ENCODE assay signal across 34 mouse cellular contexts in genomic region chrX:155278483-155278882, GRCm38 (mm10). TPM values are rescaled to one million over a fixed set of nuclear protein-coding genes. Genes with fewer than 3 reads are reported as not detected.
A peak's percentile ranks its signal among the peaks of the same experiment; 100 is the strongest.
DNase-seq lines count a peak whose midpoint lies in the region; ATAC-seq and TF ChIP-seq lines count a peak whose summit lies in the region.
"Had no signal": no experiment of that assay in that cellular context is flagged by ENCODE, and none has a peak within 500 bp of the region (broad histone marks: within the 10 kb centered on the region; RNA-seq: fewer than 3 reads in every experiment).

No protein-coding gene starts in this region.

- no peak overlapping the region for H3K27ac ChIP-seq in MEL (ENCODE audit: control insufficient read depth, low read depth, low read length)
- no peak overlapping the region for H3K27ac ChIP-seq in forebrain, embryonic 12.5 days
- H3K27ac ChIP-seq: embryonic facial prominence, embryonic 10.5 days; embryonic facial prominence, embryonic 15.5 days; gastrocnemius, adult 2 months; heart, embryonic 13.5 days; hindbrain, embryonic 10.5 days; hindbrain, embryonic 15.5 days; liver, embryonic 14.5 days; midbrain, embryonic 12.5 days had no signal

- no peak overlapping the region for H3K4me2 ChIP-seq in forebrain, embryonic 12.5 days
- H3K4me2 ChIP-seq: embryonic facial prominence, embryonic 15.5 days; heart, embryonic 13.5 days; hindbrain, embryonic 15.5 days; midbrain, embryonic 12.5 days had no signal

- H3K9me3 ChIP-seq in MEL (replicated peaks; ENCODE audit: insufficient read depth, low read length) = no peaks in the 10 kb centered on the region
- no peaks in the 10 kb centered on the region for H3K9me3 ChIP-seq in forebrain, embryonic 12.5 days
- H3K9me3 ChIP-seq: embryonic facial prominence, embryonic 10.5 days; embryonic facial prominence, embryonic 15.5 days; heart, embryonic 13.5 days; hindbrain, embryonic 10.5 days; hindbrain, embryonic 15.5 days; megakaryocyte, embryonic 14.5 days; midbrain, embryonic 12.5 days had no signal

- H3K4me3 ChIP-seq in MEL (ENCODE audit: control insufficient read depth in 1 of 2, insufficient read depth in 1 of 2, low read depth in 2 of 2, low read length in 2 of 2) = no peak overlapping the region
- H3K4me3 ChIP-seq in forebrain, embryonic 12.5 days (replicated peaks) = no peak overlapping the region
- H3K4me3 ChIP-seq: embryonic facial prominence, embryonic 10.5 days; embryonic facial prominence, embryonic 15.5 days; gastrocnemius, adult 2 months; heart, embryonic 13.5 days; hindbrain, embryonic 10.5 days; hindbrain, embryonic 15.5 days; megakaryocyte, embryonic 14.5 days; midbrain, embryonic 12.5 days had no signal

- no peak overlapping the region for H3K9ac ChIP-seq in MEL (ENCODE audit: control insufficient read depth, low read depth, low read length, poor library complexity, severe bottlenecking)
- no peak overlapping the region for H3K9ac ChIP-seq in forebrain, embryonic 12.5 days
- H3K9ac ChIP-seq: embryonic facial prominence, embryonic 15.5 days; heart, embryonic 13.5 days; hindbrain, embryonic 15.5 days; liver, embryonic 14.5 days; midbrain, embryonic 12.5 days had no signal

- peak; percentile 63 for DNase-seq in 416B (ENCODE audit: low read depth)
- DNase-seq in MEL (ENCODE audit: low read depth, low spot score) = peak; percentile 56
- peak; percentile 2 for DNase-seq in c-Kit-positive CD71-negative TER-119-negative erythroid progenitor cells, embryonic 14.5 days (ENCODE audit: low read depth)
- DNase-seq in cerebellum, adult 11-12 months = no peak
- no peak for DNase-seq in gastrocnemius, adult 8-10 months (ENCODE audit: low spot score in 2 of 2)
- no peak for DNase-seq in urinary bladder, postnatal 14 days (ENCODE audit: low spot score)
- DNase-seq: adrenal gland, adult 2 months; cerebellum, adult 11 months; cerebellum, adult 9-11 months; gastrocnemius, adult 2 months; heart, postnatal 10 days; kidney, adult 9 months; kidney, postnatal 10 days; layer of hippocampus, adult 9-11 months; liver; lung, adult 2 months; lung, postnatal 10 days; right cerebral cortex, postnatal 25 days; spleen, adult 18-20 months; thymus, adult 18-20 months; thymus, postnatal 25 days had no signal

- TF ChIP-seq POLR2A in MEL (IDR thresholded peaks at IDR 0.05; ENCODE audit: control insufficient read depth in 1 of 2, insufficient read depth in 1 of 2, low read depth in 1 of 2, low read length in 2 of 2, poor library complexity in 1 of 2) = no peak

- peaks cover 2 to 26% of the 10 kb centered on the region in 2 experiments for H3K36me3 ChIP-seq in MEL (ENCODE audit: control insufficient read depth in 1 of 2, insufficient read depth in 2 of 2, low read length in 2 of 2)
- H3K36me3 ChIP-seq in forebrain, embryonic 12.5 days (replicated peaks) = no peaks in the 10 kb centered on the region
- H3K36me3 ChIP-seq: embryonic facial prominence, embryonic 10.5 days; embryonic facial prominence, embryonic 15.5 days; hindbrain, embryonic 10.5 days; midbrain, embryonic 12.5 days had no signal

- no peak for TF ChIP-seq RAD21 in MEL (IDR thresholded peaks at IDR 0.05; ENCODE audit: low read depth, low read length)

- ATAC-seq in inflammation-experienced regulatory T-cells, adult 6 months = peak; percentile 61
- ATAC-seq in forebrain, embryonic 12.5 days (ENCODE audit: low FRiP score) = no peak
- ATAC-seq: forebrain, embryonic 16.5 days; intestine, embryonic 16.5 days had no signal

- H3K4me1 ChIP-seq in MEL (ENCODE audit: control insufficient read depth in 1 of 2, insufficient read depth in 2 of 2, low read length in 2 of 2) = peaks cover 3 to 9% of the 10 kb centered on the region in 2 experiments
- H3K4me1 ChIP-seq in forebrain, embryonic 12.5 days = no peaks in the 10 kb centered on the region
- H3K4me1 ChIP-seq: embryonic facial prominence, embryonic 10.5 days; embryonic facial prominence, embryonic 15.5 days; heart, embryonic 13.5 days; hindbrain, embryonic 10.5 days; hindbrain, embryonic 15.5 days; megakaryocyte, embryonic 14.5 days; midbrain, embryonic 12.5 days had no signal

- TF ChIP-seq CTCF in MEL (IDR thresholded peaks at IDR 0.05 in 2 of 3, conservative IDR thresholded peaks at IDR 0.05 in 1 of 3; ENCODE audit: control insufficient read depth in 1 of 3, insufficient read depth in 1 of 3, low read depth in 2 of 3, low read length in 3 of 3, poor library complexity in 1 of 3, severe bottlenecking in 1 of 3) = no peak

- WGBS in forebrain, embryonic 12.5 days = 81% methylated on average over 4 of the region's 4 CpGs

- H3K79me2 ChIP-seq in MEL (ENCODE audit: control insufficient read depth, insufficient read depth, low read length, poor library complexity) = no peaks in the 10 kb centered on the region

- H3K27me3 ChIP-seq in MEL (ENCODE audit: control insufficient read depth in 1 of 2, insufficient read depth in 2 of 2, low read length in 2 of 2) = no peaks in the 10 kb centered on the region
- no peaks in the 10 kb centered on the region for H3K27me3 ChIP-seq in forebrain, embryonic 12.5 days
- H3K27me3 ChIP-seq: CH12.LX; embryonic facial prominence, embryonic 15.5 days; heart, embryonic 13.5 days; hindbrain, embryonic 15.5 days; megakaryocyte, embryonic 14.5 days; midbrain, embryonic 12.5 days had no signal

- peak in 1 of 2 experiments; percentile 70; a peak in 2 of 4 replicates for TF ChIP-seq EP300 in MEL (IDR thresholded peaks at IDR 0.05; ENCODE audit: low read depth in 1 of 2, low read length in 2 of 2)

TF ChIP-seq in MEL, 35 proteins besides CTCF, POLR2A, EP300 and RAD21:
- no peak; the same call in 1 of the 2 replicates for TF ChIP-seq SIN3A (IDR thresholded peaks at IDR 0.05; ENCODE audit: low read length)
- no peak for TF ChIP-seq POLR2AphosphoS2 (IDR thresholded peaks at IDR 0.05; ENCODE audit: low read length)
- TF ChIP-seq MAFK (IDR thresholded peaks at IDR 0.05; ENCODE audit: borderline replicate concordance, low read depth, low read length) = no peak
- 0 out of 2 replicates have a peak, but pooled peaks have one; percentile 13 for TF ChIP-seq GATA1 (IDR thresholded peaks at IDR 0.05; ENCODE audit: low read depth, low read length)
- no peak for TF ChIP-seq ZKSCAN1 (IDR thresholded peaks at IDR 0.05; ENCODE audit: low read depth, low read length)
- TF ChIP-seq MAX (IDR thresholded peaks at IDR 0.05; ENCODE audit: low read length) = peak; percentile 23; the same call in 1 of the 2 replicates
- TF ChIP-seq MYC (IDR thresholded peaks at IDR 0.05; ENCODE audit: low read depth, low read length) = 0 out of 2 replicates have a peak, but pooled peaks have one; percentile 20
- TF ChIP-seq ELF1 (IDR thresholded peaks at IDR 0.05; ENCODE audit: low read depth, low read length) = no peak
- no peak for TF ChIP-seq BHLHE40 (IDR thresholded peaks at IDR 0.05; ENCODE audit: borderline replicate concordance, low read depth, low read length)
- TF ChIP-seq RCOR1 (IDR thresholded peaks at IDR 0.05; ENCODE audit: low read depth, low read length) = no peak
- TF ChIP-seq MEF2A (IDR thresholded peaks at IDR 0.05; ENCODE audit: extremely low read depth, insufficient replicate concordance, low read depth, low read length, poor library complexity, severe bottlenecking) = no peak

RNA-seq across cellular contexts. Expression of gene Acot9, which starts 16.2 kb away (rescaled TPM):
- total RNA-seq in MEL (2012; rRNA removed) = 56.3 and 61.2 TPM in 2 replicates
- polyA plus RNA-seq in MEL (2012; ENCODE audit: insufficient read depth in 1 of 2, insufficient read length in 2 of 2, low read depth in 1 of 2, low replicate concordance in 2 of 2, missing spikeins in 1 of 2) = 10 to 100 TPM in 1 of 2 experiments, not detected in 1; 52.6 TPM
- 100 to 1,000 TPM in 1 of 3 experiments, 10 to 100 TPM in 2; 78.8 to 118 (median 84.3) TPM for polyA plus RNA-seq in inflammation-experienced regulatory T-cells, adult 6 months (2017; shearing (Covaris generic))
- 15.0 and 18.1 TPM in 2 replicates for polyA plus RNA-seq in forebrain, embryonic 12.5 days (2016; fragmentation: Nextera tagmentation; extraction: Ambion mirVana)
- total RNA-seq in gastrocnemius, adult 8-10 months (2022) = 10 to 100 TPM; 13.9 to 16.5 (median 15.4) TPM

Comparison
In these comparisons a context has a peak if more than half of its experiments do, and no peak if none do; other contexts are left out.
1. DNase-seq: peak in 416B (single experiment), MEL (single experiment) and c-Kit-positive CD71-negative TER-119-negative erythroid progenitor cells, embryonic 14.5 days (single experiment); none in cerebellum, adult 11-12 months (single experiment), gastrocnemius, adult 8-10 months (0 of 2) and urinary bladder, postnatal 14 days (single experiment).